Comparison of ENCODE assay signal across 8 mouse cellular contexts in genomic region chr16:17576825-17577215, GRCm38 (mm10). TPM values are rescaled to one million over a fixed set of nuclear protein-coding genes. Genes with fewer than 3 reads are reported as not detected.
DNase-seq lines count a peak whose midpoint lies in the region; ATAC-seq lines count a peak whose summit lies in the region.

No protein-coding gene starts in this region.

- H3K27ac ChIP-seq in limb, embryonic 13.5 days, result no peak overlapping the region
- H3K27ac ChIP-seq in stomach, embryonic 14.5 days (ENCODE audit: low read length), result no peak overlapping the region

- H3K4me2 ChIP-seq in limb, embryonic 13.5 days (replicated peaks), result peak overlapping the region; percentile 88
- H3K4me2 ChIP-seq in stomach, embryonic 14.5 days (replicated peaks; ENCODE audit: low read depth, low read length), result peak overlapping the region; percentile 80

- H3K4me1 ChIP-seq in megakaryocyte, embryonic 14.5 days, result peaks cover 22% of the 10 kb centered on the region
- H3K4me1 ChIP-seq in limb, embryonic 13.5 days, result peaks cover 9% of the 10 kb centered on the region
- H3K4me1 ChIP-seq in stomach, embryonic 14.5 days (ENCODE audit: control insufficient read depth, insufficient read depth, low read length), result peaks cover 4% of the 10 kb centered on the region; the same call in 1 of the 2 replicates

- peaks cover 64% of the 10 kb centered on the region for H3K27me3 ChIP-seq in megakaryocyte, embryonic 14.5 days (replicated peaks)
- peaks cover 59% of the 10 kb centered on the region for H3K27me3 ChIP-seq in limb, embryonic 13.5 days
- peaks cover 11% of the 10 kb centered on the region; the same call in 1 of the 2 replicates for H3K27me3 ChIP-seq in stomach, embryonic 14.5 days (ENCODE audit: control insufficient read depth, insufficient read depth, low read length)

- WGBS in limb, embryonic 13.5 days, result 18% methylated on average over 8 of the region's 8 CpGs
- 17% methylated on average over 8 of the region's 8 CpGs for WGBS in stomach, embryonic 14.5 days

- DNase-seq in cerebellum, postnatal 10 days, result peak; percentile 57 to 73
- no peak for DNase-seq in cerebellum, adult 8-10 months
- no peak for DNase-seq in left cerebral cortex, adult 9 months (ENCODE audit: low spot score in 2 of 2)
- DNase-seq in layer of hippocampus, adult 18-20 months (ENCODE audit: low spot score in 2 of 2), result no peak

- no peaks in the 10 kb centered on the region for H3K36me3 ChIP-seq in megakaryocyte, embryonic 14.5 days (replicated peaks; ENCODE audit: low read length)
- no peaks in the 10 kb centered on the region for H3K36me3 ChIP-seq in limb, embryonic 13.5 days
- H3K36me3 ChIP-seq in stomach, embryonic 14.5 days (ENCODE audit: control insufficient read depth, insufficient read depth, low read length), result no peaks in the 10 kb centered on the region

- no peaks in the 10 kb centered on the region; the same call in 1 of the 2 replicates for H3K9me3 ChIP-seq in megakaryocyte, embryonic 14.5 days
- H3K9me3 ChIP-seq in limb, embryonic 13.5 days, result no peaks in the 10 kb centered on the region
- no peaks in the 10 kb centered on the region for H3K9me3 ChIP-seq in stomach, embryonic 14.5 days (ENCODE audit: control insufficient read depth, low read depth, low read length)

- H3K4me3 ChIP-seq in megakaryocyte, embryonic 14.5 days (replicated peaks), result peak overlapping the region; percentile 92
- H3K4me3 ChIP-seq in limb, embryonic 13.5 days, result peak overlapping the region; percentile 60
- peak overlapping the region; percentile 55 for H3K4me3 ChIP-seq in stomach, embryonic 14.5 days (ENCODE audit: low read depth, low read length)

- H3K9ac ChIP-seq in limb, embryonic 13.5 days, result peak overlapping the region; percentile 67
- H3K9ac ChIP-seq in stomach, embryonic 14.5 days (replicated peaks; ENCODE audit: low read depth, low read length), result 0 out of 2 replicates have a peak overlapping the region, but pooled peaks have one; percentile 18

- no peak for ATAC-seq in megakaryocyte, adult 5-6 weeks (ENCODE audit: poor library complexity, severe bottlenecking)
- no peak for ATAC-seq in limb, embryonic 13.5 days (ENCODE audit: low FRiP score, low read depth)
- ATAC-seq in stomach, embryonic 14.5 days (ENCODE audit: insufficient number of reproducible peaks, insufficient read depth, low FRiP score, low read depth), result no peak

RNA-seq across cellular contexts. Expression of gene Slc7a4, which starts 6.2 kb away (rescaled TPM):
- 0.32 and 1.0 TPM in 2 replicates for polyA plus RNA-seq in megakaryocyte, embryonic 14.5 days (2012; ENCODE audit: insufficient read depth, low replicate concordance)
- total RNA-seq in megakaryocyte, adult 5-6 weeks (2015), result not detected in 2 replicates
- total RNA-seq in megakaryocyte, adult 5-6 weeks (2017), result 0.40 TPM in 1 of 2 replicates, not detected in the other
- polyA plus RNA-seq in limb, embryonic 13.5 days (2015; fragmentation: Nextera tagmentation; extraction: Ambion mirVana), result 5.7 and 5.8 TPM in 2 replicates
- polyA plus RNA-seq in stomach, embryonic 14.5 days (2014; fragmentation: Nextera tagmentation; extraction: Ambion mirVana), result 13.0 and 15.2 TPM in 2 replicates
- total RNA-seq in layer of hippocampus, adult 18-20 months (2021), result 10 to 100 TPM; 86.1 to 99.5 TPM

RNA-seq across cellular contexts. Expression of gene P2rx6, which starts 15.1 kb away (rescaled TPM):
- polyA plus RNA-seq in megakaryocyte, embryonic 14.5 days (2012; ENCODE audit: insufficient read depth, low replicate concordance), result 2.3 TPM in 1 of 2 replicates, not detected in the other
- total RNA-seq in megakaryocyte, adult 5-6 weeks (2015), result not detected in 2 replicates
- not detected in 2 replicates for total RNA-seq in megakaryocyte, adult 5-6 weeks (2017)
- polyA plus RNA-seq in limb, embryonic 13.5 days (2015; fragmentation: Nextera tagmentation; extraction: Ambion mirVana), result 0.36 and 0.40 TPM in 2 replicates
- polyA plus RNA-seq in stomach, embryonic 14.5 days (2014; fragmentation: Nextera tagmentation; extraction: Ambion mirVana), result 0.90 and 0.93 TPM in 2 replicates
- 1 to 10 TPM; 1.0 to 1.2 TPM for total RNA-seq in layer of hippocampus, adult 18-20 months (2021)

RNA-seq across cellular contexts. Expression of gene Lrrc74b, which starts 15.8 kb away (rescaled TPM):
- polyA plus RNA-seq in megakaryocyte, embryonic 14.5 days (2012; ENCODE audit: insufficient read depth, low replicate concordance), result not detected in 2 replicates
- not detected in 2 replicates for total RNA-seq in megakaryocyte, adult 5-6 weeks (2015)
- not detected in 2 replicates for total RNA-seq in megakaryocyte, adult 5-6 weeks (2017)
- not detected in 2 replicates for polyA plus RNA-seq in limb, embryonic 13.5 days (2015; fragmentation: Nextera tagmentation; extraction: Ambion mirVana)
- polyA plus RNA-seq in stomach, embryonic 14.5 days (2014; fragmentation: Nextera tagmentation; extraction: Ambion mirVana), result 0.27 and 0.35 TPM in 2 replicates
- total RNA-seq in layer of hippocampus, adult 18-20 months (2021), result under 1 TPM; 0.92 to 0.94 TPM

RNA-seq across cellular contexts. Expression of gene Smpd4, which starts 42.3 kb away (rescaled TPM):
- 0.83 and 9.1 TPM in 2 replicates for polyA plus RNA-seq in megakaryocyte, embryonic 14.5 days (2012; ENCODE audit: insufficient read depth, low replicate concordance)
- total RNA-seq in megakaryocyte, adult 5-6 weeks (2015), result 35.2 and 35.7 TPM in 2 replicates
- 27.0 and 31.0 TPM in 2 replicates for total RNA-seq in megakaryocyte, adult 5-6 weeks (2017)
- polyA plus RNA-seq in limb, embryonic 13.5 days (2015; fragmentation: Nextera tagmentation; extraction: Ambion mirVana), result 40.0 and 42.7 TPM in 2 replicates
- 38.7 and 42.6 TPM in 2 replicates for polyA plus RNA-seq in stomach, embryonic 14.5 days (2014; fragmentation: Nextera tagmentation; extraction: Ambion mirVana)
- 10 to 100 TPM; 46.4 to 49.9 TPM for total RNA-seq in layer of hippocampus, adult 18-20 months (2021)

RNA-seq across cellular contexts. Expression of gene Thap7, which starts 45.9 kb away (rescaled TPM):
- 163 and 262 TPM in 2 replicates for polyA plus RNA-seq in megakaryocyte, embryonic 14.5 days (2012; ENCODE audit: insufficient read depth, low replicate concordance)
- total RNA-seq in megakaryocyte, adult 5-6 weeks (2015), result 8.9 and 14.9 TPM in 2 replicates
- 19.1 and 29.2 TPM in 2 replicates for total RNA-seq in megakaryocyte, adult 5-6 weeks (2017)
- polyA plus RNA-seq in limb, embryonic 13.5 days (2015; fragmentation: Nextera tagmentation; extraction: Ambion mirVana), result 72.0 and 75.2 TPM in 2 replicates
- 55.1 and 60.5 TPM in 2 replicates for polyA plus RNA-seq in stomach, embryonic 14.5 days (2014; fragmentation: Nextera tagmentation; extraction: Ambion mirVana)
- total RNA-seq in layer of hippocampus, adult 18-20 months (2021), result 10 to 100 TPM; 39.6 to 44.0 TPM

Comparison
In these comparisons a context has a peak if more than half of its experiments do, and no peak if none do; other contexts are left out.
1. DNase-seq: peak in cerebellum, postnatal 10 days (2 of 2); none in cerebellum, adult 8-10 months (single experiment), left cerebral cortex, adult 9 months (0 of 2) and layer of hippocampus, adult 18-20 months (0 of 2).
2. Peak in every context shown above with its lines, with median percentiles within 50 percentile points of each other: H3K4me3 ChIP-seq.